In genomic region chr11:75267826-75268281, GRCm38 (mm10) we compare ENCODE assay signal across 9 mouse cellular contexts.
DNase-seq lines count a peak whose midpoint lies in the region; ATAC-seq lines count a peak whose summit lies in the region.
"Had no signal": no experiment of that assay in that cellular context is flagged by ENCODE, and none has a peak within 500 bp of the region (broad histone marks: within the 10 kb centered on the region; RNA-seq: fewer than 3 reads in every experiment).

No protein-coding gene starts in this region.

- H3K4me3 ChIP-seq in kidney, embryonic 15.5 days (replicated peaks) = no peak overlapping the region
- no peak overlapping the region for H3K4me3 ChIP-seq in macrophage (ENCODE audit: inconsistent target)
- H3K4me3 ChIP-seq: limb, embryonic 13.5 days had no signal

- H3K27ac ChIP-seq in kidney, embryonic 15.5 days = 0 out of 2 replicates have a peak overlapping the region, but pooled peaks have one; percentile 47
- peak overlapping the region; percentile 78 for H3K27ac ChIP-seq in macrophage
- H3K27ac ChIP-seq: limb, embryonic 13.5 days had no signal

- H3K79me2 ChIP-seq in macrophage (ENCODE audit: inconsistent target) = no peaks in the 10 kb centered on the region

- H3K36me3 ChIP-seq in kidney, embryonic 15.5 days = no peaks in the 10 kb centered on the region
- H3K36me3 ChIP-seq in macrophage (ENCODE audit: inconsistent target) = no peaks in the 10 kb centered on the region
- H3K36me3 ChIP-seq: limb, embryonic 13.5 days had no signal

- H3K4me2 ChIP-seq in kidney, embryonic 15.5 days = no peak overlapping the region
- H3K4me2 ChIP-seq: limb, embryonic 13.5 days had no signal

- H3K9ac ChIP-seq in kidney, embryonic 15.5 days = no peak overlapping the region
- H3K9ac ChIP-seq: limb, embryonic 13.5 days had no signal

- DNase-seq in adrenal gland, postnatal 14 days = peak; percentile 73
- no peak for DNase-seq in adrenal gland, adult 18-20 months (ENCODE audit: low spot score in 2 of 2)
- peak; percentile 74 for DNase-seq in right cerebral cortex, adult 18-20 months
- DNase-seq in right cerebral cortex, postnatal 4 days = no peak
- DNase-seq in thymus, postnatal 10 days (ENCODE audit: low spot score in 2 of 2) = no peak
- DNase-seq in embryo, embryonic 11 days = no peak

- peaks cover 9% of the 10 kb centered on the region; the same call in 1 of the 2 replicates for H3K27me3 ChIP-seq in kidney, embryonic 15.5 days

- H3K9me3 ChIP-seq in kidney, embryonic 15.5 days (replicated peaks) = no peaks in the 10 kb centered on the region
- H3K9me3 ChIP-seq: limb, embryonic 13.5 days had no signal

- H3K4me1 ChIP-seq in kidney, embryonic 15.5 days = peaks cover 45% of the 10 kb centered on the region

- no peak for ATAC-seq in kidney, embryonic 15.5 days (replicated peaks; ENCODE audit: low FRiP score)

- WGBS in kidney, embryonic 15.5 days = 55% methylated on average over 9 of the region's 9 CpGs
- 55% methylated on average over 9 of the region's 9 CpGs for WGBS in macrophage (ENCODE audit: missing documents)

Comparison
In these comparisons a context has a peak if more than half of its experiments do, and no peak if none do; other contexts are left out.
1. DNase-seq: peak in adrenal gland, postnatal 14 days (single experiment) and right cerebral cortex, adult 18-20 months (single experiment); none in adrenal gland, adult 18-20 months (0 of 2), right cerebral cortex, postnatal 4 days (single experiment), thymus, postnatal 10 days (0 of 2) and embryo, embryonic 11 days (single experiment).